Mouse (Mus musculus): ENCODE results near the gene Gm21854. TPM values are rescaled to one million over a fixed set of nuclear protein-coding genes. Genes with fewer than 3 reads are reported as not detected.
"Not testable (repeated sequence)": the region's sequence is repeated elsewhere in the genome, so short reads cannot be mapped to it uniquely, and the experiment has no call there.

Gm21854 gene
- not detected in 2 replicates for polyA plus RNA-seq (2014; fragmentation: Nextera tagmentation; extraction: Ambion mirVana)

GRCm38 (mm10) chrY:5656686-5657085 lies at the start of gene Gm21854:
Gene Gm21854, plus strand, starts transcription at chrY:5656986.
- not testable (repeated sequence) for ATAC-seq (replicated peaks; ENCODE audit: insufficient number of reproducible peaks, low FRiP score, low TSS enrichment, low read depth); H3K4me3 ChIP-seq (ENCODE audit: low read depth, low read length); H3K36me3 ChIP-seq (replicated peaks; ENCODE audit: control insufficient read depth, insufficient read depth, low read depth, low read length); H3K9ac ChIP-seq (replicated peaks; ENCODE audit: low read length); H3K27ac ChIP-seq (replicated peaks; ENCODE audit: low read depth, low read length); H3K27me3 ChIP-seq (ENCODE audit: control insufficient read depth, insufficient read depth, low read length); H3K9me3 ChIP-seq (replicated peaks; ENCODE audit: control insufficient read depth, low read length); H3K4me1 ChIP-seq (ENCODE audit: control insufficient read depth, insufficient read depth, low read length); H3K4me2 ChIP-seq (ENCODE audit: low read depth, low read length); DNase-seq (ENCODE audit: low spot score)

Other genes starting within 250 kb of the Gm21854 start
- not detected in 2 replicates for gene Gm20914, start 69.0 kb downstream of the Gm21854 start, polyA plus RNA-seq (2014; fragmentation: Nextera tagmentation; extraction: Ambion mirVana)
- not detected in 2 replicates for gene Gm28171, start 136.4 kb downstream of the Gm21854 start, polyA plus RNA-seq (2014; fragmentation: Nextera tagmentation; extraction: Ambion mirVana)

Data from embryonic facial prominence, embryonic 11.5 days (tissue).